Mouse (Mus musculus): ENCODE measurements at regions not wholly inside any gene's neighbourhood (a gene's known extent, or its start where the extent isn't known, plus 50 kb on each side); places are given as distances from the start of the nearest gene placed in this dataset.

- TF ChIP-seq CTCF (IDR thresholded peaks at IDR 0.05; ENCODE audit: extremely low read depth, insufficient read length, insufficient replicate concordance, low read depth, low read length) = no peak
- TF ChIP-seq POLR2A (IDR thresholded peaks at IDR 0.05; ENCODE audit: low read depth, low read length) = no peak
Measured at GRCm38 (mm10) chr1:120685650-120686244, 83.5 kb downstream of the En1 start.

Data from small intestine, adult 2 months (tissue).